ENCODE assay signal across 8 mouse cellular contexts in genomic region chr19:47507128-47508121, GRCm38 (mm10). TPM values are rescaled to one million over a fixed set of nuclear protein-coding genes. Genes with fewer than 3 reads are reported as not detected.
A peak's percentile ranks its signal among the peaks of the same experiment; 100 is the strongest.
DNase-seq lines count a peak whose midpoint lies in the region; ATAC-seq lines count a peak whose summit lies in the region.

No protein-coding gene starts in this region.

- peaks cover 19% of the 10 kb centered on the region for H3K36me3 ChIP-seq in kidney, embryonic 15.5 days
- H3K36me3 ChIP-seq in limb, embryonic 15.5 days, result peaks cover 28% of the 10 kb centered on the region
- no peaks in the 10 kb centered on the region for H3K36me3 ChIP-seq in midbrain, embryonic 15.5 days (replicated peaks)
- 0 out of 2 replicates have a peak, but pooled peaks cover 3% of the 10 kb centered on the region for H3K36me3 ChIP-seq in stomach, embryonic 15.5 days

- 56% methylated on average over 27 of the region's 27 CpGs for WGBS in kidney, embryonic 15.5 days
- WGBS in limb, embryonic 15.5 days, result 58% methylated on average over 27 of the region's 27 CpGs
- 51% methylated on average over 27 of the region's 27 CpGs for WGBS in midbrain, embryonic 15.5 days
- 49% methylated on average over 27 of the region's 27 CpGs for WGBS in stomach, embryonic 15.5 days

- H3K4me1 ChIP-seq in kidney, embryonic 15.5 days, result peaks cover 51% of the 10 kb centered on the region
- H3K4me1 ChIP-seq in limb, embryonic 15.5 days, result peaks cover 16% of the 10 kb centered on the region
- peaks cover 28% of the 10 kb centered on the region for H3K4me1 ChIP-seq in midbrain, embryonic 15.5 days
- H3K4me1 ChIP-seq in stomach, embryonic 15.5 days, result peaks cover 32% of the 10 kb centered on the region

- ATAC-seq in kidney, embryonic 15.5 days (replicated peaks; ENCODE audit: low FRiP score), result no peak
- no peak for ATAC-seq in limb, embryonic 15.5 days (ENCODE audit: insufficient number of reproducible peaks, low FRiP score, low TSS enrichment, low read depth)
- peak; percentile 29 for ATAC-seq in midbrain, embryonic 15.5 days (replicated peaks)
- no peak for ATAC-seq in stomach, embryonic 15.5 days (ENCODE audit: insufficient read depth, low FRiP score, low read depth)

- DNase-seq in urinary bladder, postnatal 14 days (ENCODE audit: low spot score), result peak; percentile 66
- DNase-seq in urinary bladder, postnatal 4 days (ENCODE audit: low spot score in 2 of 2), result no peak
- peak; percentile 66 for DNase-seq in cerebellum, adult 9-10 months
- DNase-seq in frontal cortex, adult 2 months (ENCODE audit: extremely low spot score in 1 of 2, low spot score in 1 of 2), result peak; percentile 53 to 86

- H3K9me3 ChIP-seq in kidney, embryonic 15.5 days (replicated peaks), result no peaks in the 10 kb centered on the region
- H3K9me3 ChIP-seq in limb, embryonic 15.5 days, result no peaks in the 10 kb centered on the region
- no peaks in the 10 kb centered on the region for H3K9me3 ChIP-seq in midbrain, embryonic 15.5 days
- H3K9me3 ChIP-seq in stomach, embryonic 15.5 days, result no peaks in the 10 kb centered on the region

- no peak overlapping the region for H3K4me2 ChIP-seq in kidney, embryonic 15.5 days
- no peak overlapping the region for H3K4me2 ChIP-seq in limb, embryonic 15.5 days
- no peak overlapping the region; the same call in 1 of the 2 replicates for H3K4me2 ChIP-seq in midbrain, embryonic 15.5 days
- H3K4me2 ChIP-seq in stomach, embryonic 15.5 days, result peak overlapping the region; percentile 27

- peak overlapping the region; percentile 93 for H3K27ac ChIP-seq in kidney, embryonic 15.5 days
- peak overlapping the region; percentile 62 for H3K27ac ChIP-seq in limb, embryonic 15.5 days
- no peak overlapping the region for H3K27ac ChIP-seq in midbrain, embryonic 15.5 days
- peak overlapping the region; percentile 89 for H3K27ac ChIP-seq in stomach, embryonic 15.5 days

- no peak overlapping the region for H3K9ac ChIP-seq in kidney, embryonic 15.5 days
- H3K9ac ChIP-seq in limb, embryonic 15.5 days, result no peak overlapping the region
- no peak overlapping the region for H3K9ac ChIP-seq in midbrain, embryonic 15.5 days
- no peak overlapping the region for H3K9ac ChIP-seq in stomach, embryonic 15.5 days

- no peaks in the 10 kb centered on the region for H3K27me3 ChIP-seq in kidney, embryonic 15.5 days
- H3K27me3 ChIP-seq in limb, embryonic 15.5 days, result no peaks in the 10 kb centered on the region
- H3K27me3 ChIP-seq in midbrain, embryonic 15.5 days (replicated peaks), result no peaks in the 10 kb centered on the region
- H3K27me3 ChIP-seq in stomach, embryonic 15.5 days (replicated peaks), result no peaks in the 10 kb centered on the region

- no peak overlapping the region for H3K4me3 ChIP-seq in kidney, embryonic 15.5 days (replicated peaks)
- no peak overlapping the region for H3K4me3 ChIP-seq in limb, embryonic 15.5 days
- no peak overlapping the region for H3K4me3 ChIP-seq in midbrain, embryonic 15.5 days
- no peak overlapping the region for H3K4me3 ChIP-seq in stomach, embryonic 15.5 days (replicated peaks)

RNA-seq across cellular contexts. Expression of gene Stn1, which starts 29.9 kb away (rescaled TPM):
- 16.2 and 19.8 TPM in 2 replicates for polyA plus RNA-seq in frontal cortex, adult 2 months (2012; rRNA removed)
- 47.1 and 51.0 TPM in 2 replicates for polyA plus RNA-seq in kidney, embryonic 15.5 days (2015; fragmentation: Nextera tagmentation; extraction: Ambion mirVana)
- polyA plus RNA-seq in limb, embryonic 15.5 days (2015; fragmentation: Nextera tagmentation; extraction: Ambion mirVana), result 52.2 and 52.7 TPM in 2 replicates
- 28.3 and 30.8 TPM in 2 replicates for polyA plus RNA-seq in midbrain, embryonic 15.5 days (2015; fragmentation: Nextera tagmentation; extraction: Ambion mirVana)
- 52.7 and 55.8 TPM in 2 replicates for polyA plus RNA-seq in stomach, embryonic 15.5 days (2015; fragmentation: Nextera tagmentation; extraction: Ambion mirVana)

RNA-seq across cellular contexts. Expression of gene Sh3pxd2a, which starts 43.2 kb away (rescaled TPM):
- polyA plus RNA-seq in frontal cortex, adult 2 months (2012; rRNA removed), result 13.2 and 15.0 TPM in 2 replicates
- 5.5 and 6.4 TPM in 2 replicates for polyA plus RNA-seq in kidney, embryonic 15.5 days (2015; fragmentation: Nextera tagmentation; extraction: Ambion mirVana)
- polyA plus RNA-seq in limb, embryonic 15.5 days (2015; fragmentation: Nextera tagmentation; extraction: Ambion mirVana), result 12.2 and 12.4 TPM in 2 replicates
- polyA plus RNA-seq in midbrain, embryonic 15.5 days (2015; fragmentation: Nextera tagmentation; extraction: Ambion mirVana), result 2.3 TPM in 2 replicates
- polyA plus RNA-seq in stomach, embryonic 15.5 days (2015; fragmentation: Nextera tagmentation; extraction: Ambion mirVana), result 6.8 and 6.9 TPM in 2 replicates

Comparison
In these comparisons a context has a peak if more than half of its experiments do, and no peak if none do; other contexts are left out.
1. DNase-seq: peak in urinary bladder, postnatal 14 days (single experiment), cerebellum, adult 9-10 months (single experiment) and frontal cortex, adult 2 months (2 of 2); none in urinary bladder, postnatal 4 days (0 of 2).